Mouse (Mus musculus): ENCODE measurements around the gene Map1s.

- TF ChIP-seq POLR2A (IDR thresholded peaks at IDR 0.05; ENCODE audit: borderline replicate concordance, extremely low read depth, insufficient read depth, insufficient read length, poor library complexity, severe bottlenecking) (no peak), CTCF (IDR thresholded peaks at IDR 0.05; ENCODE audit: borderline replicate concordance, extremely low read depth, insufficient read depth, insufficient read length) (no peak)
Observed at GRCm38 (mm10) chr8:70899226-70899625, 6.5 kb upstream of the Map1s start.
